Mouse (Mus musculus) small intestine, adult 2 months (tissue): ENCODE data around the gene Cacna2d3.

Experiments used
- CTCF ChIP-seq: fragments of 200-500 bp; IDR thresholded peaks from 2 replicates; pipeline ENCODE4 v1.5.1; 2012; ENCODE audit warnings: low read depth, mild to moderate bottlenecking, control low read depth, inconsistent platforms, low read length, moderate library complexity, mixed read lengths; ENCODE audit not compliant: insufficient replicate concordance, insufficient read length; ENCODE audit errors: extremely low read depth
- POLR2A ChIP-seq: fragments of 200-500 bp; IDR thresholded peaks from 2 replicates; pipeline ENCODE4 v1.6.1; 2012; ENCODE audit warnings: low read depth, mild to moderate bottlenecking, control low read depth, inconsistent platforms, low read length, moderate library complexity

DNA sequence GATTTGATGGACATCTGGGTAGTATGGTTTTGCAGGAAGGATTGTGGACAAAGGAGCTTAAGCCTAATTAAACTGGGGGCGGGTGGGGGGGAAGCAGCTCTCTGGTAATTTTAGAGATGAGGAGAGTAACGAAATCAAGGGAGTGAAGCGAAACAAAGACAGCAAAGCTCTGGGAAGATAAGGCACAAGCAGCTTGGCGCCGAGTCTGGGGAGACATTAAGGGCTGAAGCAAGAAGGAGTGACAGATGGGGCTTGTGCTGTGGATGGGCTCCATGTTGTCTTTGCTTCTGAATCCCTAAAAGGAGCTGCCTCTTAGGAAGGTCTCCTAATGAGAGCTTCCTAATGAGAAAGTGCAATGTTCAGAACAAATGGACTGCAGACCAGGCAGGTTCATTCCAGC lies 219.0 kb downstream of the Cacna2d3 start:
- TF ChIP-seq POLR2A, result no peak
- no peak for TF ChIP-seq CTCF
